Mouse (Mus musculus) limb, embryonic 14.5 days (tissue): Measurements from ENCODE around the gene Klhl36. TPM values are rescaled to one million over a fixed set of nuclear protein-coding genes. Genes with fewer than 3 reads are reported as not detected.
A peak's percentile ranks its signal among the peaks of the same experiment; 100 is the strongest.

Experiments
- ATAC-seq: fragments of 200-750 bp; cut with Nextera tagmentation; 2 replicates; pipeline ENCODE4 v1.8.0; 2017; ENCODE audit warnings: low read depth, moderate number of reproducible peaks, moderate TSS enrichment; ENCODE audit not compliant: low FRiP score
- DNase-seq: peaks from one replicate; pipeline ENCODE4 v3.0.0-alpha.2; 2015; ENCODE audit warnings: low spot score
- H3K27ac ChIP-seq: fragments of 300-500 bp; sonication (generic); replicated peaks from 2 replicates; pipeline ENCODE4 v1.5.1; 2014; ENCODE audit warnings: low read depth, mild to moderate bottlenecking, low read length, moderate library complexity, mixed read lengths
- H3K27me3 ChIP-seq: fragments of 300-500 bp; sonication (generic); 2 replicates; pipeline ENCODE4 v1.6.1; 2014; ENCODE audit warnings: low read length, mixed read lengths; ENCODE audit not compliant: control insufficient read depth, insufficient read depth
- H3K36me3 ChIP-seq: fragments of 300-500 bp; sonication (generic); 2 replicates; pipeline ENCODE4 v1.6.1; 2014; ENCODE audit warnings: mild to moderate bottlenecking, low read length, moderate library complexity, mixed read lengths; ENCODE audit not compliant: control insufficient read depth, insufficient read depth
- H3K4me1 ChIP-seq: fragments of 300-500 bp; sonication (generic); 2 replicates; pipeline ENCODE4 v1.6.1; 2014; ENCODE audit warnings: antibody characterized with exemption, low read length, mixed read lengths; ENCODE audit not compliant: control insufficient read depth, insufficient read depth
- H3K4me2 ChIP-seq: fragments of 300-500 bp; sonication (generic); replicated peaks from 2 replicates; pipeline ENCODE4 v1.6.1; 2014; ENCODE audit warnings: low read depth, mild to moderate bottlenecking, low read length, moderate library complexity; ENCODE audit not compliant: severe bottlenecking
- H3K4me3 ChIP-seq: fragments of 300-500 bp; sonication (generic); replicated peaks from 2 replicates; pipeline ENCODE4 v1.5.1; 2014; ENCODE audit warnings: low read length
- H3K9ac ChIP-seq: fragments of 300-500 bp; sonication (generic); 2 replicates; pipeline ENCODE4 v1.6.1; 2014; ENCODE audit warnings: mild to moderate bottlenecking, low read depth, low read length, moderate library complexity; ENCODE audit not compliant: severe bottlenecking
- H3K9me3 ChIP-seq: fragments of 300-500 bp; sonication (generic); 2 replicates; pipeline ENCODE4 v1.6.1; 2016; ENCODE audit warnings: low read length; ENCODE audit not compliant: control insufficient read depth
- POLR2A ChIP-seq: fragments of 200-500 bp; IDR thresholded peaks from 2 replicates; pipeline ENCODE4 v1.8.0; 2012; ENCODE audit warnings: inconsistent platforms, mild to moderate bottlenecking, moderate library complexity, borderline replicate concordance; ENCODE audit not compliant: insufficient read depth, insufficient read length; ENCODE audit errors: extremely low read depth
- WGBS: fragments of 180-500 bp; shearing (Covaris S2); extraction: QIAGEN DNeasy Blood & Tissue Kit; methylation state at CpG from one replicate; pipeline ENCODE4 v1.1.7; 2014; 5-methylcytosine and 5-hydroxymethylcytosine counted together
- polyA plus RNA-seq, 2 experiments: library from polyadenylated mRNA; depleted of rRNA in 1 of 2; stranded (reverse) in 1 of 2; unstranded in 1 of 2; fragments of >200 nt; fragmentation: Nextera tagmentation in 1 of 2; extraction: Ambion mirVana in 1 of 2; gene quantifications; 2 replicates each; pipeline versions ENCODE4 v1.2.1 to v1.2.3; 2012 to 2014

The Klhl36 gene
- polyA plus RNA-seq, 2 experiments, result 9.1 to 12.1 TPM

DNA sequence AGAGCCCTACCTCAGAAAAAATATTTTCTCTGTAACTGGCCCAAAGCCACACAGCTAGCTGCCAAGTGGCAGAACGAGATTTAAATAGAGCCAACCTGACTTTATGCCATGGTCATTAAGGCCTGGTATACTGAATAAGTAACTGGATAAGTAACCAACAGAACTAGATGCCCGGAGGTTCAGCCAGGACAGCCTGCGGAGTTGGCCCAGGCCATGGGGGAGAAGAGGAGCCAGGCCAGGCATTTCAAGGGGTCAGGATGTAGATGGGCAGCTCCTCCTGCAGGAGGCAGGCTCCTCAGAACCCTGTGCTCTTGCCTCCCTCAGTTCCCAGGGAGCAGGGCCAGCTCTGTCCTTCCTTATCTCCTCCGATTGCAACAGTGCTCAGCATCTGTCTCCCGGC lies 6.4 kb upstream of the Klhl36 start:
- H3K4me2 ChIP-seq, result no peak overlapping the region
- H3K27ac ChIP-seq, result no peak overlapping the region
- 0 out of 2 replicates have a peak, but pooled peaks cover 4% of the 10 kb centered on the region for H3K27me3 ChIP-seq
- no peaks in the 10 kb centered on the region for H3K4me1 ChIP-seq
- no peak for TF ChIP-seq POLR2A
- no peak overlapping the region for H3K9ac ChIP-seq
- H3K9me3 ChIP-seq, result no peaks in the 10 kb centered on the region
- DNase-seq, result no peak
- 83% methylated on average over 5 of the region's 5 CpGs for WGBS
- ATAC-seq, result no peak
- H3K36me3 ChIP-seq, result no peaks in the 10 kb centered on the region
- H3K4me3 ChIP-seq, result no peak overlapping the region

DNA sequence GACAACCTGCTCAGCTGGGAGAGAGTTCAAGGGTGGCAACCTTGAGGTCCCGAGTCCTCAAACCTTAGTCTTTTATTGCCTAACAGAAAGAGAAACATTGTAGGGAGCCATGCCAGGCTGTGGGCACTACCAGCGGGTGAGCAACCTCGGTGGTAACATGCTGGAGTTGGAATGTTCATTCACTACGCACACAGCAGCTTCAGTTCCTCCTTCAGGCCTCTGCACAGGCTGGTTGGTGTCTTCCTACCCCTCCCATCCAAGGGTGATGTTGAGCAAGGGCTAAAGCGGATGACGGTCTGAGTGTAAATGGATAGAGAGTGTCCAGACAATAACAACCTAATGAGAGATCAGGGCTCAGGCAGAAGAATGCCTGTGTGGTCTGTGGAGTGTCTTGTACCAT lies 4.3 kb upstream of the Klhl36 start:
- TF ChIP-seq POLR2A, result no peak
- WGBS, result 64% methylated on average over 6 of the region's 6 CpGs
- ATAC-seq, result no peak

DNA sequence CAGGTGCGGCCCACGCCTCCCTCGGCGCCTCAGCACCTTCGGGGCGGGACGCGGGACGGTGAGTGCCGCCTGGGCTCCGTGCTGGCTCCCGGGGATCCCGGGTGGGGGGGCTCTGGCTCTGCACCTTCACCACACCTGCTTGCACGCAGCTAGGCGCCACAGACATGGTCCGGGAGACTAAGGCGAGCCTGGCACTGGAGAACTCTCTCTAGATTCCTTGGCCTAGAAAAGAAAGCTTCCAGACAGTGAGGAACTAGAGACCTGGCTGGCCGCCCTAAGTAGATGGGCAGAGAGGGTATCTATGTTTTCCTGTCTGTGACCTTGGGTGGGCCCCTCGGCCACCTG lies 296 bp downstream of the Klhl36 start:
- peak; percentile 30 for ATAC-seq
- H3K4me3 ChIP-seq, result peak overlapping the region; percentile 76
- H3K27ac ChIP-seq, result no peak overlapping the region
- no peaks in the 10 kb centered on the region for H3K9me3 ChIP-seq
- H3K27me3 ChIP-seq, result peaks cover 12% of the 10 kb centered on the region
- no peak for DNase-seq
- no peak for TF ChIP-seq POLR2A
- no peaks in the 10 kb centered on the region for H3K36me3 ChIP-seq
- H3K4me2 ChIP-seq, result peak overlapping the region; percentile 89
- H3K4me1 ChIP-seq, result peaks cover 8% of the 10 kb centered on the region
- peak overlapping the region; percentile 75 for H3K9ac ChIP-seq
- under 1% methylated on average over 19 of the region's 19 CpGs for WGBS

More for the DNA sequence above, 4.3 kb upstream of the Klhl36 start:
- H3K27ac ChIP-seq, result no peak overlapping the region
- DNase-seq, result no peak
- H3K4me1 ChIP-seq, result peaks cover 6% of the 10 kb centered on the region; the same call in 1 of the 2 replicates
- H3K9me3 ChIP-seq, result no peaks in the 10 kb centered on the region
- no peak overlapping the region for H3K4me2 ChIP-seq
- 0 out of 2 replicates have a peak, but pooled peaks cover 4% of the 10 kb centered on the region for H3K27me3 ChIP-seq
- H3K36me3 ChIP-seq, result no peaks in the 10 kb centered on the region
- H3K9ac ChIP-seq, result no peak overlapping the region
- H3K4me3 ChIP-seq, result no peak overlapping the region

DNA sequence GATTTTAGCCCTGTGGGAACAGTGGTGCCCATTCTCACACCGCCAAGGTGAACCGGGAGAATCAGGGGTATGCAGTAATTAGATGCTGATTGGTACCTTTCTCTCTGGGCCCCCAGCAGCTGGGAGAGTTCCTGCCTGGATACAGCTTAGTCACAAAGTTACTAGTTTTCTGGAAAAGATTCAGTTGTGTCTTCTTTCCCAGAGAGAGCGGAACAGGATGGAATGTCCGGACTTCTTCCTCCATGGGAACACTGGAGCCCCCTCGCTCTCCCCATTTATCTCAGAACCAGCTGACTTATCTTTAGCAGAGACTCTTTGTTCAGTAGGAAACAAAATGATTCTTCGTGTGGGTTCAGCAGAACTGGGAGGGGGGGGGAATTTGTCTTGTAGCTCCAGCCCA lies 683 bp downstream of the Klhl36 start:
- ATAC-seq (no peak), DNase-seq (no peak)
- Histone ChIP-seq H3K27ac (no peak overlapping the region), H3K4me3 (peak overlapping the region; percentile 76), H3K9me3 (no peaks in the 10 kb centered on the region), H3K36me3 (no peaks in the 10 kb centered on the region), H3K4me2 (peak overlapping the region; percentile 89), H3K27me3 (peaks cover 12% of the 10 kb centered on the region), H3K9ac (peak overlapping the region; percentile 75), H3K4me1 (peaks cover 8% of the 10 kb centered on the region)
- TF ChIP-seq POLR2A, result no peak
- 13% methylated on average over 6 of the region's 6 CpGs for WGBS

DNA sequence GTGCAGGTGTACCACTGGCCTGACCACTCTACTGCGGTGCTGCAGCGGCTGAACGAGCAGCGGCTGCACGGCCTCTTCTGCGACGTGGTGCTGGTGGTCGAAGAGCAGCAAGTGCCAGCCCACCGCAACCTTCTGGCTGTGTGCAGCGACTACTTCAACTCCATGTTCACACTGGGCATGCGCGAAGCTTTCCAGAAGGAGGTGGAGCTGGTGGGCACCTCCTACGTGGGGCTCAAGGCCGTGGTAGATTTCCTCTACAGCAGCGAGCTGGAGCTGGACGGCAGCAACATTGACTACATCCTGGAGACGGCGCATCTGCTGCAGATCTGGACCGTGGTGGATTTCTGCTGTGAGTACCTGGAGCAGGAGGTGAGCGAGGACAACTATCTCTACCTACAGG lies 7.5 kb downstream of the Klhl36 start:
- no peaks in the 10 kb centered on the region for H3K4me1 ChIP-seq
- no peaks in the 10 kb centered on the region for H3K27me3 ChIP-seq
- no peak for TF ChIP-seq POLR2A
- H3K9me3 ChIP-seq, result peaks cover 9% of the 10 kb centered on the region; the same call in 1 of the 2 replicates
- WGBS, result 78% methylated on average over 20 of the region's 20 CpGs
- no peak overlapping the region for H3K27ac ChIP-seq
- no peak overlapping the region for H3K9ac ChIP-seq
- no peak overlapping the region for H3K4me2 ChIP-seq
- no peak overlapping the region for H3K4me3 ChIP-seq
- peaks cover 33% of the 10 kb centered on the region for H3K36me3 ChIP-seq
- ATAC-seq, result no peak
- no peak for DNase-seq

DNA sequence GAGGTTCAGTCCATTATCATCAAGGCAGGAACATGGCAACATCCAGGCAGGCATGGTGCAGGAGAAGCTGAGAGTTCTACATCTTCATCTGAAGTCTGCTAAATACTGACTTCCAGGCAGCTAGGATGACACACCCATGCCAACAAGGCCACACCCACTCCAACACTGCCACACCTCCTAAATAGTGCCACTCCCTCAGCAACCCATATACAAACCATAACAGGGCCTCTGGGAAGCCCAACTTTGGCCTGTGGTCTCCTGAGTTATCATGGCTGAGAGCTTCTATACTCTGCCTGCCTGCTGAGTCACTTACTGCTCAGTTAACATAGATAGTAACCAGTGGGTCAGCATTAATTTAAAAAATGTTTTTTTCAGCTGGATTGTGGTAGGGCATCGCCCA lies 11.1 kb downstream of the Klhl36 start:
- Histone ChIP-seq H3K36me3 (peaks cover 38% of the 10 kb centered on the region), H3K9ac (no peak overlapping the region), H3K4me3 (no peak overlapping the region), H3K4me1 (no peaks in the 10 kb centered on the region), H3K27ac (no peak overlapping the region), H3K4me2 (no peak overlapping the region), H3K27me3 (no peaks in the 10 kb centered on the region), H3K9me3 (peaks cover 9% of the 10 kb centered on the region; the same call in 1 of the 2 replicates)
- no peak for ATAC-seq
- DNase-seq, result no peak
- WGBS, result 95% methylated on average over 1 of the region's 1 CpGs
- TF ChIP-seq POLR2A, result no peak
